Mouse (Mus musculus): ENCODE measurements at regions not wholly inside any gene's neighbourhood (a gene's known extent, or its start where the extent isn't known, plus 50 kb on each side); places are given as distances from the start of the nearest gene placed in this dataset.

DNA sequence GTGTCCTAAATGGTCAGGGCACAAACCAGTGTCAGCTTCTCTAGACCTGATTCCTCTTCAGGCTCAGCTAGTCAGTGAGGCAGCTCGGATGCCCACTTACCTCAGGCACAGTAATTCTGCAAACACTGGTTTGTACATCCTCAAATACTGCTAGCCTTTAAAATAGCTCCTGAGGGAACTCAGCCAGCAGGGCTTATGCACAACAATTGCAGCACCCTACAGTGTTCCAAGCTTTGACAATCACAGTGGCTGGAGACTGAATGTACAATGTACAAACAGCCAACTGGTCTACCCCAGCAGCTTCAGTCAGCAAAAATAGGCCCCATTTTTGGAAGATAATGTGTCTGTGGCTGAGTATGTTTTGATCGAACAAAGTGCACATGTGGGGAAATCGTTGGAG, 129.6 kb downstream of the Rap2a start:
- TF ChIP-seq CTCF (IDR thresholded peaks at IDR 0.05; ENCODE audit: low read depth) (no peak), EP300 (IDR thresholded peaks at IDR 0.05; ENCODE audit: low read depth) (no peak)

All from liver, embryonic 14.5 days (tissue).